Comparison of ENCODE assay signal across 19 mouse cellular contexts in the genomic region with DNA sequence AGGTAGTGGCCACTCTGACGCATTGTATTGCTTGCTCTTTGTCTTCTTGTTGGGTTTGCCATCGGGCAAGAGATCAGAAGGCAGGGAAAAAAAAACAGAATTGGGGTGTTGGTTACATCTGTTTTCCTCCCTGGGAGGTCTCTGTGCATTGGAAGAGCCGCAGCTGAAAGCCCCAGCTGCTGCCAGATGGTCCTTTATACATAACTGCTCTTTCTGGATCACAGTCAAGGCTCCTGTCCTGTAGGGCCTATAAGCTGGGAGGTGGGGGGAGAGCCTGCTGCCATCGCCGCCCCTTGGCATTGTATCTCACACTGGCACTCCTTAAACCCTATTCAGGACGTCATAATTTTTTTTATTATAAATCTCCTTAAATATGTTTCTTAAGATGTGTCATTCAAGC.
DNase-seq lines count a peak whose midpoint lies in the region; ATAC-seq and TF ChIP-seq lines count a peak whose summit lies in the region.
"Had no signal": no experiment of that assay in that cellular context is flagged by ENCODE, and none has a peak within 500 bp of the region (broad histone marks: within the 10 kb centered on the region; RNA-seq: fewer than 3 reads in every experiment).

No protein-coding gene starts in this region.

- H3K27me3 ChIP-seq in neural tube, embryonic 13.5 days = no peaks in the 10 kb centered on the region
- H3K27me3 ChIP-seq in hindbrain, postnatal 0 days (ENCODE audit: insufficient read depth, low read length) = no peaks in the 10 kb centered on the region
- H3K27me3 ChIP-seq: heart, embryonic 13.5 days; megakaryocyte, embryonic 14.5 days had no signal

- H3K4me2 ChIP-seq in neural tube, embryonic 13.5 days = no peak overlapping the region
- H3K4me2 ChIP-seq in hindbrain, postnatal 0 days (ENCODE audit: low read depth, low read length) = no peak overlapping the region
- H3K4me2 ChIP-seq: heart, embryonic 13.5 days; liver, embryonic 11.5 days had no signal

- intact Hi-C loops in left cerebral cortex, postnatal 4 days (cut with DNase I) = no loop called here
- intact Hi-C loops in left cerebral cortex, postnatal 14 days (cut with DNase I) = no loop called here

- 35% methylated on average over 6 of the region's 6 CpGs for WGBS in neural tube, embryonic 13.5 days
- WGBS in hindbrain, postnatal 0 days = 33% methylated on average over 6 of the region's 6 CpGs

- ATAC-seq in neural tube, embryonic 13.5 days (ENCODE audit: low read depth) = peak; percentile 83
- ATAC-seq in hindbrain, postnatal 0 days = no peak
- ATAC-seq in inflammation-experienced regulatory T-cells, adult 6 months = no peak

- no peaks in the 10 kb centered on the region for H3K36me3 ChIP-seq in neural tube, embryonic 13.5 days
- no peaks in the 10 kb centered on the region for H3K36me3 ChIP-seq in hindbrain, postnatal 0 days (ENCODE audit: insufficient read depth, low read length)
- H3K36me3 ChIP-seq: heart, embryonic 13.5 days had no signal

- peak overlapping the region; percentile 14; the same call in 1 of the 2 replicates for H3K27ac ChIP-seq in neural tube, embryonic 13.5 days (replicated peaks)
- no peak overlapping the region for H3K27ac ChIP-seq in hindbrain, postnatal 0 days
- H3K27ac ChIP-seq: heart, embryonic 13.5 days; stomach, postnatal 0 days had no signal

- H3K4me3 ChIP-seq in neural tube, embryonic 13.5 days = no peak overlapping the region
- no peak overlapping the region for H3K4me3 ChIP-seq in hindbrain, postnatal 0 days (ENCODE audit: low read length)
- H3K4me3 ChIP-seq: heart, embryonic 13.5 days; megakaryocyte, embryonic 14.5 days; myocyte had no signal

- no peaks in the 10 kb centered on the region for H3K9me3 ChIP-seq in neural tube, embryonic 13.5 days
- no peaks in the 10 kb centered on the region for H3K9me3 ChIP-seq in hindbrain, postnatal 0 days (ENCODE audit: low read length)
- H3K9me3 ChIP-seq: megakaryocyte, embryonic 14.5 days had no signal

- H3K9ac ChIP-seq in neural tube, embryonic 13.5 days = no peak overlapping the region
- H3K9ac ChIP-seq in hindbrain, postnatal 0 days (replicated peaks; ENCODE audit: low read length) = no peak overlapping the region
- H3K9ac ChIP-seq: heart, embryonic 13.5 days had no signal

- TF ChIP-seq CTCF in hindbrain, postnatal 0 days (IDR thresholded peaks at IDR 0.05; ENCODE audit: low read depth) = no peak

- DNase-seq in left cerebral cortex, postnatal 4 days = peak; percentile 61
- DNase-seq in left cerebral cortex, postnatal 14 days (ENCODE audit: low spot score in 2 of 2) = no peak
- no peak for DNase-seq in neural tube, embryonic 10.5 days (ENCODE audit: extremely low spot score, low spot score)
- DNase-seq in hindbrain, postnatal 0 days (ENCODE audit: low spot score) = peak; percentile 35
- DNase-seq in kidney, postnatal 10 days = no peak
- DNase-seq: adrenal gland, adult 2 months; cerebellum, adult 9-11 months; heart, adult 11 months; kidney, adult 8-10 months; kidney, postnatal 25 days; lung, adult 2 months; right cerebral cortex, adult 18-20 months had no signal

- H3K4me1 ChIP-seq in neural tube, embryonic 13.5 days (replicated peaks) = 0 out of 2 replicates have a peak, but pooled peaks cover 3% of the 10 kb centered on the region
- H3K4me1 ChIP-seq in hindbrain, postnatal 0 days (ENCODE audit: insufficient read depth, low read length) = no peaks in the 10 kb centered on the region
- H3K4me1 ChIP-seq: megakaryocyte, embryonic 14.5 days had no signal

Comparison
In these comparisons a context has a peak if more than half of its experiments do, and no peak if none do; other contexts are left out.
1. DNase-seq: peak in left cerebral cortex, postnatal 4 days (single experiment) and hindbrain, postnatal 0 days (single experiment); none in left cerebral cortex, postnatal 14 days (0 of 2), neural tube, embryonic 10.5 days (single experiment) and kidney, postnatal 10 days (single experiment).